Mouse (Mus musculus) ES-E14 (cell line): ENCODE measurements at regions not wholly inside any gene's neighbourhood (a gene's known extent, or its start where the extent isn't known, plus 50 kb on each side); places are given as distances from the start of the nearest gene placed in this dataset.

Experiments
- DNase-seq: peaks from one replicate; pipeline ENCODE4 v3.0.0-alpha.2; 2013; ENCODE audit warnings: low read depth, low spot score
- H3K27ac ChIP-seq: 2 replicates; pipeline ENCODE4 v1.5.1; 2012; ENCODE audit warnings: low read depth, mild to moderate bottlenecking, low read length, moderate library complexity, mixed read lengths; ENCODE audit not compliant: poor library complexity, insufficient read depth, severe bottlenecking
- H3K36me3 ChIP-seq: 2 replicates; pipeline ENCODE4 v1.6.1; 2012; ENCODE audit warnings: mild to moderate bottlenecking, low read length, moderate library complexity, mixed read lengths; ENCODE audit not compliant: control insufficient read depth, poor library complexity, insufficient read depth, severe bottlenecking
- H3K4me1 ChIP-seq, 2 experiments: fragments of 150-350 bp in 1 of 2; sonication (generic) in 1 of 2; 2 replicates each; pipeline ENCODE4 v1.6.1; 2012; ENCODE audit warnings: low read length in 2 of 2, mild to moderate bottlenecking in 1 of 2, mixed read lengths in 1 of 2; ENCODE audit not compliant: control insufficient read depth in 2 of 2, insufficient read depth in 2 of 2, poor library complexity in 1 of 2
- H3K4me3 ChIP-seq, 2 experiments: fragments of 150-350 bp in 1 of 2; sonication (generic) in 1 of 2; 2 replicates each; pipeline ENCODE4 v1.5.1; 2012; ENCODE audit warnings: low read length in 2 of 2, low read depth in 1 of 2, mild to moderate bottlenecking in 1 of 2, mixed read lengths in 1 of 2; ENCODE audit not compliant: insufficient read depth in 1 of 2, poor library complexity in 1 of 2, severe bottlenecking in 1 of 2
- H3K9ac ChIP-seq: 2 replicates; pipeline ENCODE4 v1.6.1; 2012; ENCODE audit warnings: low read depth, mild to moderate bottlenecking, low read length, mixed read lengths; ENCODE audit not compliant: poor library complexity, insufficient read depth, severe bottlenecking
- H3K9me3 ChIP-seq: fragments of 150-350 bp; sonication (generic); 2 replicates; pipeline ENCODE4 v1.6.1; 2012; ENCODE audit warnings: low read depth, mild to moderate bottlenecking, low read length; ENCODE audit not compliant: control insufficient read depth, insufficient read depth
- CHD2 ChIP-seq: IDR thresholded peaks from 2 replicates; pipeline ENCODE4 v1.6.1; 2014; ENCODE audit warnings: mild to moderate bottlenecking, low read depth, low read length, inconsistent platforms
- HCFC1 ChIP-seq: IDR thresholded peaks from 2 replicates; pipeline ENCODE4 v1.6.1; 2012; ENCODE audit warnings: low read length, inconsistent platforms, borderline replicate concordance; ENCODE audit not compliant: insufficient read depth
- MAFK ChIP-seq: IDR thresholded peaks from 2 replicates; pipeline ENCODE4 v1.6.1; 2014; ENCODE audit warnings: mild to moderate bottlenecking, low read depth, low read length, inconsistent platforms; ENCODE audit not compliant: insufficient read depth
- in situ Hi-C, 2 experiments: fragments of 600-800 bp; cut with MboI; formaldehyde crosslinking; loops; one replicate each; pipeline ENCODE4 v1.15.1; 2025; ENCODE audit warnings: low sequenced_read_pairs in 2 of 2, inconsistent platforms in 1 of 2; ENCODE audit not compliant: unreplicated experiment in 2 of 2

DNA sequence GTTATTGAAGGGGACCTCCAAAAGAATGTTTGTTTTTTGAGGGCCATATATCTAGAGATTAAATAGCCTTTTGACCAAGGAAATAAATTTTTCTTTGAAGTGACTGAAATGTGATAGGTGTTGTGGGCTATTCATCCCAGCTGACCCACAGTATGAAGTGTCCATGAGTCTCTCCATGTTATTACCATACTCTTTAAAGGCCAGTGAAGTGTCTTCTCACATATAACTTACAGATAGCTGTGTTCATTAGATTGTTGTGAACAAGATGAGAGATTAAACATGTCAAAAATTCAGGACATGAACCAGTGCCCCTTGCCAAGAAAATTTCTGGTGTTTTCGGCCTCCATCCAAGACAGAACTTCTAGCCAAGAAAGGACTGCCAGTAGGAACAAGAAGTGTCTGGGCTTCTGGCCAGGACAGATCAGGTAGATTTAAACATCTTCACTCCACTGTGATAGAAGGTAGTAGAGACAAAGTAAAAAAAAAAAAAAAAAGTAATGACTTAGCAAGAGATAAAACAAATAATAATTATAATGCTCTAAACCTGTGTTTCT lies 67.2 kb upstream of the Reg3b start:
- in situ Hi-C loops: no loop called here
- no peaks in the 10 kb centered on the region for H3K9me3 ChIP-seq
- no peak overlapping the region for H3K27ac ChIP-seq
- DNase-seq: no peak
- H3K36me3 ChIP-seq: no peaks in the 10 kb centered on the region
- no peak overlapping the region for H3K9ac ChIP-seq
- H3K4me1 ChIP-seq: no peaks in the 10 kb centered on the region
- TF ChIP-seq MAFK (no peak), CHD2 (no peak), HCFC1 (no peak)
- H3K4me3 ChIP-seq: no peak overlapping the region
